In the genomic region with DNA sequence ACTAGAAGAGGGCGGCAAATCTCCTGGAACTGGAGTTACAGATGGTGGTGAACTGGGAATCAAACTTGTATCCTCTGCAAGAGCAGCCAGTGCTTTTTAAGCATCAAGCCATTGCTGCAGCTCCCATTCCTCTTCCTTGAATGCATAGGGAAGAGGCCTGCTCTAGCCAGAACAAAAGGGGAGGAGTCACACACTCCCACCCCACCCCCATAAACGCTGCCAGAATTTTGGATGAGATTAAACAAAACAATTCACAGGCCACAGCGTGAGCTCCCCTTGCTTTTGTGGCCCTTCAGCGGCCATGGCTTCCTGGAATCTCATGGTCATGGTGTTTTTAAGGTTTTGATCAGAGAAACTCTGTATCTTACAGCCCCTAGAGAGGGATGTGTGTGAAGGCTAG, we compare ENCODE assay signal across 15 mouse cellular contexts. TPM values are rescaled to one million over a fixed set of nuclear protein-coding genes. Genes with fewer than 3 reads are reported as not detected.
A peak's percentile ranks its signal among the peaks of the same experiment; 100 is the strongest.
DNase-seq lines count a peak whose midpoint lies in the region; ATAC-seq lines count a peak whose summit lies in the region.
"Had no signal": no experiment of that assay in that cellular context is flagged by ENCODE, and none has a peak within 500 bp of the region (broad histone marks: within the 10 kb centered on the region; RNA-seq: fewer than 3 reads in every experiment).

No protein-coding gene starts in this region.

- H3K36me3 ChIP-seq in hindbrain, embryonic 11.5 days (ENCODE audit: control insufficient read depth, insufficient read depth, low read length): no peaks in the 10 kb centered on the region
- H3K36me3 ChIP-seq in hindbrain, embryonic 13.5 days: no peaks in the 10 kb centered on the region
- no peaks in the 10 kb centered on the region for H3K36me3 ChIP-seq in limb, embryonic 10.5 days

- no peak overlapping the region for H3K4me3 ChIP-seq in hindbrain, embryonic 11.5 days (ENCODE audit: low read depth, low read length)
- no peak overlapping the region for H3K4me3 ChIP-seq in hindbrain, embryonic 13.5 days
- no peak overlapping the region for H3K4me3 ChIP-seq in limb, embryonic 10.5 days

- no peak overlapping the region for H3K9ac ChIP-seq in hindbrain, embryonic 11.5 days (ENCODE audit: low read depth, low read length)
- H3K9ac ChIP-seq in hindbrain, embryonic 13.5 days: no peak overlapping the region

- ATAC-seq in hindbrain, embryonic 11.5 days (ENCODE audit: low FRiP score): peak; percentile 69; the same call in 1 of the 2 replicates
- ATAC-seq in hindbrain, embryonic 13.5 days (ENCODE audit: low FRiP score): no peak
- ATAC-seq: intestine, postnatal 0 days had no signal

- WGBS in hindbrain, embryonic 11.5 days: 29% methylated on average over 4 of the region's 4 CpGs
- 18% methylated on average over 4 of the region's 4 CpGs for WGBS in hindbrain, embryonic 13.5 days
- 47% methylated on average over 4 of the region's 4 CpGs for WGBS in limb, embryonic 10.5 days

- H3K9me3 ChIP-seq in hindbrain, embryonic 11.5 days (ENCODE audit: control insufficient read depth, low read length): no peaks in the 10 kb centered on the region
- H3K9me3 ChIP-seq in hindbrain, embryonic 13.5 days: no peaks in the 10 kb centered on the region
- H3K9me3 ChIP-seq in limb, embryonic 10.5 days (replicated peaks): no peaks in the 10 kb centered on the region

- peaks cover 2% of the 10 kb centered on the region; the same call in 1 of the 2 replicates for H3K4me1 ChIP-seq in hindbrain, embryonic 11.5 days (replicated peaks; ENCODE audit: control insufficient read depth, insufficient read depth, low read length)
- peaks cover 27% of the 10 kb centered on the region for H3K4me1 ChIP-seq in hindbrain, embryonic 13.5 days (replicated peaks)
- peaks cover 32% of the 10 kb centered on the region for H3K4me1 ChIP-seq in limb, embryonic 10.5 days

- H3K4me2 ChIP-seq in hindbrain, embryonic 11.5 days (replicated peaks; ENCODE audit: low read depth, low read length): no peak overlapping the region
- H3K4me2 ChIP-seq in hindbrain, embryonic 13.5 days: no peak overlapping the region
- H3K4me2 ChIP-seq: heart, embryonic 11.5 days had no signal

- no peaks in the 10 kb centered on the region for H3K27me3 ChIP-seq in hindbrain, embryonic 11.5 days (ENCODE audit: control insufficient read depth, insufficient read depth, low read length)
- no peaks in the 10 kb centered on the region for H3K27me3 ChIP-seq in hindbrain, embryonic 13.5 days
- H3K27me3 ChIP-seq in limb, embryonic 10.5 days (ENCODE audit: low read depth, poor library complexity, severe bottlenecking): no peaks in the 10 kb centered on the region

- H3K27ac ChIP-seq in hindbrain, embryonic 11.5 days (ENCODE audit: low read depth, low read length): no peak overlapping the region
- H3K27ac ChIP-seq in hindbrain, embryonic 13.5 days: no peak overlapping the region
- H3K27ac ChIP-seq in limb, embryonic 10.5 days: peak overlapping the region; percentile 82

- DNase-seq in hindbrain, embryonic 11.5 days (ENCODE audit: low spot score): peak; percentile 55
- DNase-seq in retina, postnatal 1 day: peak; percentile 14
- no peak for DNase-seq in retina, embryonic 14.5 days (ENCODE audit: low spot score)
- no peak for DNase-seq in limb, embryonic 10.5 days (ENCODE audit: low spot score)
- no peak for DNase-seq in MN1 (ENCODE audit: low spot score)
- no peak for DNase-seq in yolk sac, embryonic 10.5 days (ENCODE audit: low spot score)
- DNase-seq: cerebellum, adult 11-12 months; gastrocnemius, postnatal 36 days; heart, postnatal 4 days; kidney, postnatal 14 days; lung, postnatal 14 days; right cerebral cortex, postnatal 25 days had no signal

RNA-seq across cellular contexts. Expression of a gene that starts 15.4 kb away (rescaled TPM):
- polyA plus RNA-seq in hindbrain, embryonic 11.5 days (2014; fragmentation: Nextera tagmentation; extraction: Ambion mirVana): 3.0 and 3.4 TPM in 2 replicates
- polyA plus RNA-seq in hindbrain, embryonic 13.5 days (2015; fragmentation: Nextera tagmentation; extraction: Ambion mirVana): 2.1 and 3.0 TPM in 2 replicates
- polyA plus RNA-seq in limb, embryonic 10.5 days (2016; fragmentation: Nextera tagmentation; extraction: Ambion mirVana): 6.1 and 6.8 TPM in 2 replicates

Comparison
In these comparisons a context has a peak if more than half of its experiments do, and no peak if none do; other contexts are left out.
1. DNase-seq: peak in hindbrain, embryonic 11.5 days (single experiment) and retina, postnatal 1 day (single experiment); none in retina, embryonic 14.5 days (single experiment), limb, embryonic 10.5 days (single experiment), MN1 (single experiment) and yolk sac, embryonic 10.5 days (single experiment).